12 mouse cellular contexts compared by ENCODE assay signal in the genomic region with DNA sequence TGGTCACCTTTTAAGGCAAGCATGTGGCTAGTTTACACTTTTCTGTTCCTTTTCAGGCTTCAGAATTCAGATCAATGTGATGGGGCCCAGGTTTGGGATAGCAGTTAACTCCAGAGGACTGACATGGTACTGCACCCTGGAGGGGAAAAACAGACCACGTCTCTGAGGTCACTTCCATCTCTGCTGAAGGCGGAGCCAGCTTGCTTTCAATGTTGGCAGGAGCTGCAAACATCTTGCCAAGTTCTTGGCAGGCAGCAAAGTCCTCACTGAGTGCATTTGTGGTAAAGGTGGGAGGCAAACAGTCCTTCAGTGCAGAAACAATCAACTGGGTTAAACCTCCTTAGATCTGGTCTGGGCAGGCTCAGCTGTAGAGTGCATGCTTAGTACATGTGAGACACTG. TPM values are rescaled to one million over a fixed set of nuclear protein-coding genes. Genes with fewer than 3 reads are reported as not detected.
A peak's percentile ranks its signal among the peaks of the same experiment; 100 is the strongest.
DNase-seq lines count a peak whose midpoint lies in the region; ATAC-seq and TF ChIP-seq lines count a peak whose summit lies in the region.
"Had no signal": no experiment of that assay in that cellular context is flagged by ENCODE, and none has a peak within 500 bp of the region (broad histone marks: within the 10 kb centered on the region; RNA-seq: fewer than 3 reads in every experiment).

No protein-coding gene starts in this region.

- no peak overlapping the region for H3K9ac ChIP-seq in lung, postnatal 0 days (replicated peaks; ENCODE audit: low read depth)
- H3K9ac ChIP-seq: liver, embryonic 15.5 days had no signal

- intact Hi-C loops in gastrocnemius, adult 2 months (cut with DNase I) = no loop called here

- H3K36me3 ChIP-seq in lung, postnatal 0 days (ENCODE audit: insufficient read depth, low read length) = peaks cover 5% of the 10 kb centered on the region; the same call in 1 of the 2 replicates

- 66% methylated on average over 2 of the region's 2 CpGs for whole genome bisulfite sequencing in lung, postnatal 0 days

- no peak for ATAC-seq in lung, postnatal 0 days

- no peaks in the 10 kb centered on the region for H3K27me3 ChIP-seq in lung, postnatal 0 days (replicated peaks; ENCODE audit: insufficient read depth, low read length)
- H3K27me3 ChIP-seq: liver, embryonic 15.5 days had no signal

- no peak overlapping the region for H3K4me3 ChIP-seq in gastrocnemius, adult 2 months
- no peak overlapping the region for H3K4me3 ChIP-seq in lung, postnatal 0 days (ENCODE audit: low read depth, low read length)
- H3K4me3 ChIP-seq: liver, embryonic 15.5 days had no signal

- peak; percentile 58 for DNase-seq in gastrocnemius, adult 2 months
- DNase-seq in gastrocnemius, postnatal 4 days (ENCODE audit: low spot score in 2 of 2) = no peak
- no peak for DNase-seq in lung, postnatal 0 days (ENCODE audit: low spot score)
- no peak for DNase-seq in lung, adult 18-20 months
- DNase-seq in fibroblast of lung, adult 2 months (ENCODE audit: low read depth) = peak; percentile 28
- DNase-seq in naive thymus-derived CD4-positive, alpha-beta T cell, adult 2 months (ENCODE audit: low read depth) = peak; percentile 33
- no peak for DNase-seq in frontal cortex, postnatal 10 days (ENCODE audit: low spot score in 2 of 2)
- DNase-seq in frontal cortex, postnatal 14 days (ENCODE audit: low spot score in 2 of 2) = no peak
- DNase-seq: layer of hippocampus, adult 9-11 months; right cerebral cortex, postnatal 25 days; thymus, adult 18-20 months had no signal

- no peaks in the 10 kb centered on the region for H3K4me1 ChIP-seq in lung, postnatal 0 days (ENCODE audit: insufficient read depth, low read depth, low read length)
- H3K4me1 ChIP-seq: liver, embryonic 15.5 days had no signal

- peak overlapping the region; percentile 92 for H3K27ac ChIP-seq in gastrocnemius, adult 2 months
- no peak overlapping the region for H3K27ac ChIP-seq in lung, postnatal 0 days (ENCODE audit: low read length)
- H3K27ac ChIP-seq: liver, embryonic 15.5 days had no signal

- TF ChIP-seq CTCF in gastrocnemius, adult 2 months (IDR thresholded peaks at IDR 0.05) = peak; percentile 45
- TF ChIP-seq CTCF in lung, postnatal 0 days (IDR thresholded peaks at IDR 0.05) = peak; percentile 13; the same call in 1 of the 2 replicates

- TF ChIP-seq EP300 in lung, postnatal 0 days (IDR thresholded peaks at IDR 0.05) = no peak

- no peak overlapping the region for H3K4me2 ChIP-seq in lung, postnatal 0 days (replicated peaks; ENCODE audit: low read depth, low read length)
- H3K4me2 ChIP-seq: liver, embryonic 15.5 days had no signal

- H3K9me3 ChIP-seq in lung, postnatal 0 days (ENCODE audit: low read length) = no peaks in the 10 kb centered on the region
- H3K9me3 ChIP-seq: liver, embryonic 15.5 days had no signal

RNA-seq across cellular contexts. Expression of a gene that starts 7.5 kb away (rescaled TPM):
- total RNA-seq in gastrocnemius, adult 2 months (2021) = 100 to 1,000 TPM; 137 to 158 TPM
- total RNA-seq in gastrocnemius, postnatal 4 days (2021) = 100 to 1,000 TPM; 109 to 111 TPM
- 51.1 and 53.2 TPM in 2 replicates for polyA plus RNA-seq in lung, postnatal 0 days (2015; fragmentation: Nextera tagmentation; extraction: Ambion mirVana)

Comparison
In these comparisons a context has a peak if more than half of its experiments do, and no peak if none do; other contexts are left out.
1. DNase-seq: peak in gastrocnemius, adult 2 months (single experiment), fibroblast of lung, adult 2 months (single experiment) and naive thymus-derived CD4-positive, alpha-beta T cell, adult 2 months (single experiment); none in gastrocnemius, postnatal 4 days (0 of 2), lung, postnatal 0 days (single experiment), lung, adult 18-20 months (0 of 2), frontal cortex, postnatal 10 days (0 of 2) and frontal cortex, postnatal 14 days (0 of 2).